Mouse (Mus musculus) erythroblast, embryonic 14.5 days (primary cell): ENCODE results near the gene Ube2e3.

ENCODE experiments used
- GATA1 ChIP-seq: IDR thresholded peaks from 2 replicates; pipeline ENCODE4 v1.6.1; 2012; ENCODE audit warnings: low read length, inconsistent platforms, mixed read lengths
- TAL1 ChIP-seq: IDR thresholded peaks from 3 replicates; pipeline ENCODE4 v1.6.1; 2012; ENCODE audit warnings: low read length, inconsistent platforms, mixed read lengths

DNA sequence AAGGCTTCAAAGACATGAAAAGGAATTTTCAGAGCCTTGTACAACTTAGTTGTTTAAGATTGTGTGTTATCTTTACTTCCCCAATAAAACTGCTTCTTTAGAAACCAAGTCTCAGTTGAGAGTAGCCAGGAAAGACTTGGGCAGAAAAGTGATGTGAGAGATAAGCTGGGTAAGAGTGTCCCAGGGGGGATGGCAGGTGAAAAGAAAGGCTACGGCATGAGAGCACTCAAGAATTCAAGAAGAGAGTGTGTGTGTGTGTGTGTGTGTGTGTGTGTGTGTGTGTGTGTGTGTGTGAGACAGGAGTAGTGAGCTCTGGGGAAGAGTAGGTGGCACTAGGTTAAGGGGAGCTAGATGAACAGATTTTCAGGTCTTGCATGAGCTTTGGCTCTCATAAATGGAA, 57.9 kb downstream of the Ube2e3 start:
- TF ChIP-seq TAL1 = no peak
- TF ChIP-seq GATA1 = no peak
